Mouse (Mus musculus): ENCODE results near the gene Gabbr2. TPM values are rescaled to one million over a fixed set of nuclear protein-coding genes. Genes with fewer than 3 reads are reported as not detected.

The Gabbr2 gene
- total RNA-seq, 2 experiments from 2014 or later, result 0.05 TPM; not detected in 1

DNA sequence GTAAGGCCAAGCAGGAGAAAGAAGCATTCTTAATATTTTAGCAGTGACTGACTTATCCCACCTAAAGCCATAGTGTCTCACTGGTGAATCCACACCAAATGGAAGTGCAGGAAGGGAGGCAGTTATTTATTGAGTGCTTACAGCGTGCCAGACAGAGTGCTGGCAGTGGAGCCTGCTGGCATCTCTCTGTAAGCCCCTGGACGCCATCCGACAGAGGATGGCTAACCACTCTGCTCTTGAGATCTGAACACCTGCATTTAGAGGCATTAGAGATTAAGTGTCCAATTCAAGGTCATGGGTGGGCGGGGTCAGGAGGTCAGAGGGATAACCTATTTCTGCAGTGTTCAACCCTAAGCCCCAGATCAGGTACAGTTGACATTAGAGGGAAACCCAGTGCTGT, 2.8 kb downstream of the Gabbr2 start:
- DNase-seq (ENCODE audit: low spot score), result no peak

DNA sequence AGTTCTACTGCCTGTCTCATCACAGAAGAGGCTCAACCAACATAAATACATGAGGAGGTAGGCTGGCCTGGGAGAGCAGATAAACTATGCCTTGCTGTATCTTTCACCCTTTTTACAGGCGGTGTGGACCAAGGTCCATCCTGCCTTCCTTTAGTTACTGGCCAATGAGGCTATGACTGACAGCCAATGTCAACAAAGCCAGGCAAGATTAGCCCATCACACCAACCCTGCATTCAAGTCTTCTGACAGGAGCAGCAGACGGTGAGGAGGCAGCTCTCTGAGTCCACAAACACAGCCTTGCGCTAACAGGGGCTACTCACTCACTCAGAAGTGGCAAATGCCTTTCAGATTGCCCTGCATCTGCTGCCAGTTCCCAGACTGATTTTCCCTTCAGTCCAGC, 3.4 kb downstream of the Gabbr2 start:
- no peak for DNase-seq (ENCODE audit: low spot score)

DNA sequence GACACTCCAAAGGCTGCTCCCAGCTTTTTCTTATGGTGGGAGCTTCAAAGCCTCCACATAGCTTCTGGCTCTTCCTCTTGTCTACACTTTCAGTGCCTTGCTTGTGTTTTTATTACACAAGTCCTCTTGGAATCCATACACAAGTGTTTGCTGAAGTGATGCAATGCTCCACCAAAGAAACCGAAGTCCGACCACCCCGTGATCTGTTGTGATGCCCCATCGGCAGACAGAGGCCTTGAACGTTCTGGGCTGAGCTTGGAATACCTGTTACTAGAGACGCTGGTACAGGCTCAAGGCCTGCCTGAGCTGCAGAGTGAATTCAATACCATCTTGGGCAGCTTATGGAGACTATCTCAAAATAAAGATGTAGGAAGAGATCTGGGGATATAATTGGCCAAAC, 3.9 kb downstream of the Gabbr2 start:
- DNase-seq (ENCODE audit: low spot score), result no peak

DNA sequence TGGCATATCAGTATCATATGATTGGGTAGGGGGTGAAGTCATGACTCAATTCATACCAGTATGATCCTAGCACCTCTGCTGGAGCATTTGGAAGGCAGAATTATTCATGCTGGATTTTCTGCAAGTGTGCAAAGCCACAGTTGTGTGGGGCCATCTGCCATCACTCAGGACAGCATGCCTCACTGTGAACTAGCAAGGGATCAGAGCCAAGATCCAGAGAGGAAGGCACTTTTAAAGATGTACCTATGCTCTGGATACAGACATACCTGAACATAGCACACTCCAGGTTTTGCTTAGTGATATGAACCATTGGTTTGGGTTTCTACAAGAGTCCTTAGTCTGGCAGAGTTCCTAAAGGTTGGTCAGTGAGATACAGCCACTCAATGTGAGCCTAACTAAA, 5.6 kb downstream of the Gabbr2 start:
- no peak for DNase-seq (ENCODE audit: low spot score)

DNA sequence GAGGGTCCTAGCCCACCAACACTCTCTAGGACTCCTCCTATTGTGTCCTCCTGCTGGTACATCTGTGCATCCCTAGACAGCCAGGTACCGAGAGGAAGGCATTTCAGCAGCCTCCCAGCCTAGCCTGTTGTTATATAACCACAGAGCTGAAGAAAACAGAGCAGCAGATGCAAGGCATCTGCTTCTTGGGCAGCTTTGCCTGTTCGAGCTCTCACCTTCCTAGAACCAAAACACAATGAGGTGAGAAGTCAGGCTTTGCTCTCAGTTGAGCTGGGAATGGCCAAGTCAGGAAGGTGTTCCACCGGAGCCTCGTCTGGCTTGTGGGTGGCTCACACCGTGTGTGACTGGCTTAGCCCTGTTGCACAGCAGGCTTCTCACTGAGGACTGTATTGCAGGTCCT, 8.8 kb downstream of the Gabbr2 start:
- no peak for DNase-seq (ENCODE audit: low spot score)

DNA sequence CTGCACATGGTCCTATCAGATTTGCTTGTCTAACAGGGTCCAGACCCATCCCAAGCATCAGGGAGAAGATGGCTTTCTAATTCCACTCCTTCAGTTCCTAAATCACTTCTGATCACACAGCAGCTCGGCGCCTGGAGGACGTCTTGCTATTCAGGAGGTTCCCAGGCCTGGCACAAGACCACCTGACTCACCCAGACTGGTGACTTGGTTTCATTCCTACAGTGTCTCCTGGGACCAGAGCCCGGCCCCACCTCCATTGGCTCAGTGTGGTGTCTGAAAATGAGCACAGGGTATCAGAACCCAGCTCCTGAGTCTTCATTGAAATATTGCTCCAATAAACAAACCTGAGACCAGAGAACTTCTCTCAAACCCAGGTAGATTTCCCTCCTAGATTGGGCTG, 9.6 kb downstream of the Gabbr2 start:
- no peak for DNase-seq (ENCODE audit: low spot score)

DNA sequence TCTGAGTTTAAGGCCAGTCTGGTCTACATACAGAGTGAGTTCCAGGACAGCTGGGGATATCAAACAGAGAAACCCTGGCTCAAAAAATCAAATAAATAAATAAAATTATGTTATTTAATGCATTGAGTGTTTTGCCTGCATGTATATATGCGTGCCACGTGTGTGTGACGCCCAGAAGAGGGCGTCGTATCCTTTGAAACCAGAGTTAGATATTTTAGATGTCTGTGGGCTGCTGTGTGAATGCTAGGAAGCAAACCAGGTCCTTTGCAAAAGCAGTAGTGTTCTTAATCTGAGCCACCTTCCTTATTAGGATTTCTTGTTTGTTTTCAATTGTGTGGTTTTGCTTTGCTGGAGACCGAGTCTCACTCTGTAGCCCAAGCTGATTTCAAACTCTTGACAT, 13.3 kb downstream of the Gabbr2 start:
- no peak for DNase-seq (ENCODE audit: low spot score)

DNA sequence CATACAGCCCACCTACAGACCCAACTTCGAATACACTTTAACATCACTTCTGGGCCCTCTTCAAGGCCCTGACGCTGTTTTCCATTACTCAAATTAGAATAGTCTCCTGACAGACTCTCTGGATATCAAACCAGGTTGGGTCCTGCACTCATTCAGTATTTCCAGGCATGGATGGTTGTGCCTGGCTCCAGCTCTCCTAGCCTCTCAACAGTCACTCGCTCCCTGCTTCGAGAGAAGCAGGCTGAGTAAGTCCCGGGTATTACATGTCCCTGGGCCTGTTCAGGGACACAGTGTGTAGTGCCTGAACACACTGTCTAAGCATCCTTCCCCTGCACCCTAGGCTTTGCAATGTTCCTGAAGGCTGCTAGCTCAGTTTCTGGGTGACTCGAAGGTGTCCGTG, 14.5 kb downstream of the Gabbr2 start:
- DNase-seq (ENCODE audit: low spot score), result no peak

DNA sequence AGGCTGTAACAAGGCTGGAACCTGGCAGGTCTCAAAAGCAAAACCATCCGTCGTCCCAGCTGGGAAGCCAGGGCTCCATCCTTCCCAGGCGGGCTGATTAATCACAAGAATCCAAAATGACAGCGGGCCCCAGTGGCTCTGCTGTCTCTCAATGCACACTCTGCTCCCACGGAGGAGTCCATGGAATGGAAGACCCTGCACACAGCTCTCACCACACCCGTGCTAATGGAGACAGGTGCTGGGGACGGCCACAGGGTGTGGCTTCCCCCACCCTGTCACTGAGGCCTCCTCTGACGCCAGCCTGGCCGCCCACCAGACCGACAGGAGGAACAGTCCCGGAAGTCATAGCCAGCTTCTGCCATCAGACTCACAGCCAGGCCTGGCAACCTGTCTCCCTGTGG, 15.0 kb downstream of the Gabbr2 start:
- DNase-seq (ENCODE audit: low spot score), result no peak

DNA sequence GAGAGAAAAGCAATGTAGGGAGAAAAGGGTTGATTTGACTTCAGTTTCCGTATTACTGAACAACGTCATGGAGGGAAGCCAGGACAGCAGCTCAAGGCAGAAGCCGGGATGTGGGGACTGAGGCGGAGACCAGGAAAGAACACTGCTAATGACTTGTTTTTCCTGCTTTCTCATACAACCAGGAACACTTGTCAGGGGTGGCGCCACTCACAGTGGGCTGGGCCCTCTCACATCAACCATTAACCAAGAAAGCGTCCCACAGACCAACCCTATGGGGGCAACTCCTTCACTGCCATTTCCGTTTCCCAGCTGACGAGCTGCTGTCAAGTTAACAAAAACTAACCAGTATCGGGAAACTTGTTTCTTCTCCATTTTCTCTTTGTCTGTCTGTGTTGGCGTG, 18.4 kb downstream of the Gabbr2 start:
- DNase-seq (ENCODE audit: low spot score), result no peak

DNA sequence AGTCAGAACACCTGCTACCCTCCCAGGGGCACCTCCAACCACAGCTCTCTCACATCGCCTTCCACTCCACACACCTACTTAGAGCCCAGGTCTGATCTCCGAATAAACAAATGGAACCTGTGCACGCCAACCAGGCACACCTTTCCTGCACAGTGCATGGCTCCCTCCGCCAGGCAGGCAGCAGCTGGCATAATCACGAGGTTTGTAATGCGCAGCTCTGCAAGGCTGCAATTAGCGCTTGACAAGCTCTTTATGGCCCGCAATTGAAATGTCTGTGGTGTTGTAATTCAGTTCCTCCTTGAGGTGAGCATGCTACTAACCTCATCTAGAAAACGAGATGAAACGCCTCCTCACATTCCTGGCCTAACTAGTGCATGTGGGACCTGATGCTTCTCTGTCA, 23.7 kb downstream of the Gabbr2 start:
- DNase-seq (ENCODE audit: low spot score), result no peak

DNA sequence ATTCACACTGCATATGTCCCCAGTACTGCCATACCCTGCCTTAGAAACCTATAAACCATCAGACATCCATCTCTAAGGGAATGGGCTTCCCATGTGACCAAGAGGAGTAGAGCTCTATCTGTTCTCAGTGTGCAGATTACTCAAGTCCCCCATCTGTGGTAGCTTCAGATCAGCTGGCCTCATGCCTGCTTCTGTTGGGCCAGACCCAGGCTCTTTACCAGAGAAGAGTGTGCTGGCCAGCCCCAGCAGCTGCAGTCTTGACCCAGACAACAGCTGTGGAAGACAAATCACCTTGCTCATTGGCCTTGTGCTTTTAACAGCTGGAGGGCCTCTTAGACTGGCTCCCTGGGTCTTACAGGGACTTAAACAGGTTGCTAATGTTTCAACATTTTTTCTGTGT, 25.1 kb downstream of the Gabbr2 start:
- no peak for DNase-seq (ENCODE audit: low spot score)

DNA sequence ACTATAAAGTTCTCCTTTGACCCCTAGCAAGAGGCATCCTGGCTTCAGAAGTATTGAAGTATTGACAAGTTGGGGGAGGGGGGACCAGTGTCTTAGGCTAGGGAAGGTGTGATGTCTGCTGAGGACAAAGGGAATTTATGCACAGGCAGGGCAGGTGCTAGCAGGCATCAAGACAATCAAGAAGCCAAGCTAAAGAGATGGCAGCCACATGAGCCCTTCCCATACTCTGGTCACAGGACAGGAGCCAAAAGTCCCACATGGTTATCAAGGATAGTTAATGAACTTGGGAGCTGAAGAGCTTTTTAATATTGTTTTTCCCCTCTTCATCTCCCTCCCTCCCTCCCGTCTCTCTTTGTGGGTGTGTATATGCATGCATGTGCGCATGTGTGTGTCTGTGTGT, 30.3 kb downstream of the Gabbr2 start:
- no peak for DNase-seq (ENCODE audit: low spot score)

DNA sequence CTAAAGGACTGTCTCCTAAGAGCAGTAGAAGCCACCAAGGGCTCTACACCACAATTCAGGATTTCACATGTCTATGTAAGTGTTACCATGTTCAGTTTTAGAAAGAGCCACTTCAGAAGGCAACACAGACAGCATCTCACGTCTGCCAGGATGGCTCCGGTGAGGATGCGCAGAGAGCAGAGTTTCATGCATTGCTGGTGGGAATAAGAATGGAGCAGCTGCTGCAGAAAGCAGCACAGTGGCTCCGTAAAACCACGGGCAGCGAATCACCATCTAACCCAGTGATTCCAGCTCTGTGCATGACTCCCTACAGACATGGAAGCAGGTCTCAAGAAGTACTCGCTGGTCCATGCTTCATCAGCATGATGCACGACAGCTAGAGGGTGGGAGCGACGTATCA, 31.5 kb downstream of the Gabbr2 start:
- no peak for DNase-seq (ENCODE audit: low spot score)

DNA sequence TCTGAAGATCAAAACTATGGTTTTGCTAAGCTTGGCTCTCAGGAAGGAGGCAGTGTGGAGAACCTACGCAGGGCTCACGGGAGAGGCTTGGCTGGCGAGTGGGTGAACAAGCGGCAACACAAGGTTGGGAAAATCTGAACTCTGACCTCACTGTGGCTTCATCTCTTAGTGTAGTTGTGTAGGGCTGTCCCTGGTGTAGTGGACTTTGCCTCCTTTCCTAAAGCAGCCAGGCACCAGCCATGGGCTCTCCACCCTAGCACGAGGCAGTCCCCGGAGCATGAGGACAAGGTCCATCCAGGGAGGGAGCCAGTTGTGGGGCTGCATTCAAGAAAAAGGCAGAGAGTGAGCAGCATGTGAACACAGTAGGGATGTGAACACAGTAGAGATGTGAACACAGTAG, 31.9 kb downstream of the Gabbr2 start:
- DNase-seq (ENCODE audit: low spot score), result no peak

DNA sequence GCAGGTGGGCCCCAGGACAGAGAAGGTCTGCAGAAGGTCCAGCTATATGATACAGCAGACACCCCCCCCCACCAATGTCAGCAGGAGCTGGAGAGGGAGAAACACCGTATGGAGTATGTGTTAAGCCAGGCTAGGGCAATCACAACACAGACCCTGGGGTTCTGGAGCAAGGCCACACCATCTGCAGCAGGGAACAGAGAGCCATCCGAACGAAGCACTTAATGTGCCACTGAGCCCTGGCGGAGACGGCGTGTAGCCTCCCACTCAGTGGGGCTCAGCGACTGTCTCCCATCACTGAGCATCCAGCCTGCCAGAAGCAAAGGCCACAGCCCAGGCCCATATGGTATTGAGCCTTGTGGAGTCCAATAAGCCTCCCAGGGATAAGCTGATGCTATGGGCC, 33.7 kb downstream of the Gabbr2 start:
- no peak for DNase-seq (ENCODE audit: low spot score)

DNA sequence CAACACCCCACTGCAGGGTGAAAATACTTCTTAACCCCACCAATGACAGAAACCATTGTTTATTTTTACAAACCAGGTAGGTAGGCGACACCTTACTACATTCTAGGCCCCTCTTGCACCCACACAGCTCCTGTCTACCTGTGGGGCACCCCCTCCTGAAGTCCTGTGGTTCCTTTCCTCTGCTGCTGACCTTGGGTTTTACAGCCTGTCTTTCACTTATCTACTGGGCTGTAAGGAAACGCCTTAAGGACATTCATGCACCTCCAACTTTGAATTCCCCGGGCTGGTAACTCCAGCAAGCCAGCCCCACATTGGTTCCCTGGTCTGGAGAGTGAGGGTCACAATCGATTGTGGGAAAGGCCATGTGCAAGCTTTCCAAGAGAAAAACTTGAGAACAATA, 34.7 kb downstream of the Gabbr2 start:
- no peak for DNase-seq (ENCODE audit: low spot score)

DNA sequence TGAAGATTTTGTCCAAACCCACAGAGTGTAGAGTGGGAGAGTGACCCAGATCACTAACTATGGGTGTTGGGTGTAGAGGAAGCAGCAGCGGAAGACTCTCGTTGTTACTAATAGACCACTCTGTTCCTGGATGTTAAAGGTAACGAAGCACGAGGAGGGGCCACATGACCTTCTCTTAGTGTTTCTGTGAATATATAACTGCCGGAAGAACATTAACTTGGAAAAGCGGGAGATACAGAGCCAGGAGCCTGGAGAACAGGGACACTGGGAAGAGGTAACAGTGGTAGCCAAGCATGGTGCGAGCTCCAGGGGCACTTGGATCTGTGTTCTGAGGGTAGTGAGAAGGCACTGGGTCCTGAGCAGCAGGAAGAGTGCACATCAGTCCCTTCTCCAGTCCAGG, 38.7 kb downstream of the Gabbr2 start:
- DNase-seq (ENCODE audit: low spot score), result no peak

DNA sequence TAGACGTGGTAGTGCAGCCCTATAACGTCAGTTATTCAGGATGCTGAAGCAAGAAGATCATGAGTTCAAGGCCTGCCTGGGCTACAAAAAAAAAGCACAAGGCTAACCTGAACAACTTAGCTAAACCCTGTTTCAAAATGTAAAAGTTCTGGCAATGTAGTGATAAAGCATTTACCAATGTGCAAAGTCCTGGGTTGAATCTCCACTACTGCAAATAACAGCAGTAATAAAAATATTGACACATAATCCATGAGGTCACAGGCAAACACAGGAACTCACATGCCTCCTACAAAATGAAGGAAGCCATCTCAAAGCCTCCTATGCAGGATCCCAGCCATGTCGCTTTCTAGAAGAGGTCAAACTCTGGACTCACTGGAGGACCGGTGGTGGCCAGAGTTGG, 39.1 kb downstream of the Gabbr2 start:
- DNase-seq (ENCODE audit: low spot score), result no peak

DNA sequence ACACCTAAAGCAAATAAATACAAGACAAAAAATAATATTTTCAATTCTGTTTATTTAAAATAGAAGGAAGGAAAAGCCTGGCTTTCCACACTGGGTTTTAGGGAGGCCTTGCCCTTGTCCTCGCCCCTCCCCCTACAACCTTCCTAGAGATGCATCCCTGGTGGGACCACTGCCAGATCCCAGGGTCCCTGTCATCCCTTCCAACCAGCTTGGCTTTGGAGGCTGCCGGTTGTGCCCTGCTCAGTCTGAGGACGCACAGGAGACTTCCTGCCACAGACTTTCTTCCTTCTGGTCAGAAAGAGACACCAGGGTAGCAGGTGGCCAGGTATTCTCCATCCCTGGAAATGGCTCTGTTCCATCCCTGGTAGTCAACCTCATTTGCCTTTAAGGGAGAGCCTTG, 57.4 kb downstream of the Gabbr2 start:
- no peak for DNase-seq (ENCODE audit: low spot score)

DNA sequence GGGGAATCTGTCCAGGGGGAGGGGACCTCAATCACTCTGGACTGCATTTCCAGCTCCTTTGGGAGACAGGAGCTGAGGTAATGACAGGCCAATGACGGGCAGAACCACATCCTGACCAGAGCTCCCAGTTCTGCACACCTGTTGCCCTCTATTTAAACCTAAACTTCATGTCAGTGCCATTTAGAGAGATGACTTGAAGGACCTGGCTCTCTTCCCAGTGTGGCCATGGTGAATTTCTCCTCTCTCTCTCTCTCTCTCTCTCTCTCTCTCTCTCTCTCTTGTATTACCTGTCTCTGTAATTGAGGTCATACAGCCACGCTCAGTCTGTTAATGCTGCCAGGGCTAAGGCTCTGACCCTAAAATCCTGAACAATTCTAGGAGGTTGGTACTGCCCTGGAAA, 58.1 kb downstream of the Gabbr2 start:
- no peak for DNase-seq (ENCODE audit: low spot score)

DNA sequence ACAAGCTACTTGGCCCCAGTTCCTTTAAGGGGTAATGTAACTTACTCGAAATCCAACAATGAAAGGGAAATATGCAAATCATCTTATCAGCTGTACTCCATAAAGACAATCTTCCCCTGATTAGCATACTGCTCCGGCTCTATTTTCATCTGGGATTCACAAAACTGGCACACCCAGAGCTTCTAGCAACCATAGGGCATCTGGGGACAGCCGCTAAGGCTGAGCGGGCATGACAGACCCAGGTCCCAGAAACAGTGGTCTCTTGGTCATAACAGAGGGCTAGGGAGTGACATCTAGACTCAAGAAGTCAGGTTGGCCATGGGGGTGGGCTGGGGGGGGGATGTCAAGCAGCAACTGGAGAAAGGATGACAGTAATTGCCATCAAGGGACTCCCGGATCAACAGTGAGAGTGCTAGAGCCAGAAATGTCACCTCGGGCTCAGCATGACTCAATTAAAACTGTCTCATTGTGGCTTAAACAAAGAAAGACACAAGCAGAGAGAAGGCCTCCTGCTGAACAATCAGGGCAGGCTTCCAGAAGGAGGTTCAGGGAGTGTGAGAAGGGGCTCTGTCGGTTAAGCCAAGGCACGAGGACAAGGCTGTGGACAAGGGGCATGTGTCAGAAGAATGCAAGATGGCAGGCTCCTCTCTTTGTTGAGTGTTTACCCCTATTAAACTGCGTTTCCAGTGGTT, 59.8 kb downstream of the Gabbr2 start:
- no peak for DNase-seq (ENCODE audit: low spot score)

DNA sequence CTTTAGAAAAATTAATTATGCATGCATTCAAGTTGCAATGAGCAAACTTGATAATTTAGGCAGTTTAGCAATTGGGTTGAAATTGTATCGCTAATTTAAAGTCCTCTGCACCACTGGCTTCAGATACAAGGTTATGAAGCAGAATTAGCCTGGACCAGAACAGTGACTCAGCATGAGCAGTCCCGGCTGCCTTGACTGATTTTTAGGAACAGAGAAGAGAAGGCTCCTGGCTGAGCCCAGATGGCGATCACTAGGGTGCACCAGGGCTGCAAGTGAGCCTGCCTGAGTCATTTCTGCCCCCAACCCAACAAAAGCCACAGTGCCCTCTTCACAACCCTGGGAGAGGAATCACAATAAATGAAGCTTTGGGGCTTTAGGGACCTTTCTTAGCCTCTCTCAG, 63.6 kb downstream of the Gabbr2 start:
- no peak for DNase-seq (ENCODE audit: low spot score)

DNA sequence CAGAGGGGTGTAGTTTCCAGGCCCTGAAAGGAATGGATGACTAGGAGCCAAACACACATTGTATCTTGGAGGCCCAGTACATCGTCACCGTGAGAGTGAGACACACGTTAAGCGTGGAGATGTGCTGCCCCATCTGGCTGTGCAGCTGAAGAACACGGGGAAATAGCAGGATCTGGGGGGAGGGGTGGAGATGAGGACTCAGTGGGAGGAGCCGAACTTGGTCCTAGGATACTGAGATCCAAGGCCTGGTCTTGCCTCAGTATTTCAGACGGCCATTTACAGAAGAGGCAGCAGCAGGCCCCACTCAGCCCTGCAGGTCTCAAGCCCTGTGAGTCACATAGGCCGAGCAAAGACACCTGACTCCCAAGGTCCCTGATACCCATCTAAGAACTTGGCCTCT, 72.5 kb downstream of the Gabbr2 start:
- DNase-seq (ENCODE audit: low spot score), result no peak

All from gastrocnemius, adult 18-20 months (tissue).